Comparison of ENCODE assay signal across 8 mouse cellular contexts in the genomic region with DNA sequence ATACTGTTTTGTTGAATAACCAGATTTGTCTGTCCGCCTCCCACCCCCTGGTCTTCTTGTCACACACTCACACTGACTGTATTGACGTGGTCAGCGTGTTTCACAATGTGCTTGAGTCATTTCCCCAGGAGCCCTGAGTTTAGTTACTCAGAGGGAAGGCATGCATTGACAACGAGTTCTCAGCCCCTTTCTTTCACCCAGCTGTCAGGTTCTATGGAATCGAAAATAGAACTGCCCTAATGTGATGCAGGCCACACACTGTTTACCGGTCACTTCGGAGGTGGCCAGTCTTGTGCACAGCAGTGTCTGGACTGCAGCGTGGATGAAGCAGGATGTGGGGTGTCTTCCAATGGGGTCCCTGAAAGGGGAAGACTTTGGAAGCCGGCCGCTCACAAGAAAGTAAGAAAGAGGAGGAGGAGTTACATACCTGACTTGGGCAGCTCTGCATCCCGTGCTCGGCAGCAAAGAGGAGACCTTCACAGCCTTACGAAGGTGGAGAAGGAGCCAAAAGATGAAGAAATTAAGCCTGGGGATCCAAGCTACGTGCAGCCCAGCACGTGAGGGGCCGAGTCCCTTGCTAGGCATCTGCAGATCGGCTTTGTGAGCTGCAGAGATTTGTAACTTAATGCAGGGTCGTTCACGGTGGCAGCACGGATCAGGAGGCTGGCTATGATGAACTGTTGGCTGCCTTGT. TPM values are rescaled to one million over a fixed set of nuclear protein-coding genes. Genes with fewer than 3 reads are reported as not detected.
DNase-seq lines count a peak whose midpoint lies in the region; ATAC-seq lines count a peak whose summit lies in the region.

No protein-coding gene starts in this region.

- H3K9me3 ChIP-seq in embryonic facial prominence, embryonic 15.5 days (replicated peaks) = no peaks in the 10 kb centered on the region
- H3K9me3 ChIP-seq in heart, embryonic 16.5 days (replicated peaks; ENCODE audit: control insufficient read depth, low read length) = no peaks in the 10 kb centered on the region
- H3K9me3 ChIP-seq in midbrain, embryonic 10.5 days (replicated peaks) = peaks cover 3% of the 10 kb centered on the region; the same call in 1 of the 2 replicates

- H3K27ac ChIP-seq in embryonic facial prominence, embryonic 15.5 days (replicated peaks) = peak overlapping the region; percentile 83
- peak overlapping the region; percentile 75 for H3K27ac ChIP-seq in heart, embryonic 16.5 days (ENCODE audit: low read length)
- peak overlapping the region; percentile 85 for H3K27ac ChIP-seq in midbrain, embryonic 10.5 days (replicated peaks)

- ATAC-seq in embryonic facial prominence, embryonic 15.5 days (ENCODE audit: insufficient number of reproducible peaks, low FRiP score, low TSS enrichment, low read depth) = peak; percentile 53
- ATAC-seq in heart, embryonic 16.5 days (replicated peaks; ENCODE audit: extremely low read depth, insufficient read depth, low FRiP score) = peak; percentile 61

- peak overlapping the region; percentile 29 for H3K4me3 ChIP-seq in embryonic facial prominence, embryonic 15.5 days (replicated peaks)
- H3K4me3 ChIP-seq in heart, embryonic 16.5 days (ENCODE audit: low read length) = peak overlapping the region; percentile 48
- H3K4me3 ChIP-seq in midbrain, embryonic 10.5 days = peak overlapping the region; percentile 50

- 8% methylated on average over 20 of the region's 20 CpGs for WGBS in embryonic facial prominence, embryonic 15.5 days
- 9% methylated on average over 20 of the region's 20 CpGs for WGBS in heart, embryonic 16.5 days
- 13% methylated on average over 20 of the region's 20 CpGs for WGBS in midbrain, embryonic 10.5 days

- DNase-seq in adipocyte (ENCODE audit: low spot score) = peak; percentile 69
- DNase-seq in kidney, postnatal 25 days = peak; percentile 31 to 56
- DNase-seq in midbrain, embryonic 10.5 days (ENCODE audit: low spot score) = peak; percentile 56
- DNase-seq in c-Kit-positive CD71-positive TER-119-positive erythroid progenitor cells, embryonic 14.5 days (ENCODE audit: low spot score) = no peak
- no peak for DNase-seq in thymus, postnatal 0 days (ENCODE audit: low spot score)
- DNase-seq in left cerebral cortex, adult 8-10 months (ENCODE audit: low spot score in 2 of 2) = no peak

- H3K27me3 ChIP-seq in embryonic facial prominence, embryonic 15.5 days = no peaks in the 10 kb centered on the region
- H3K27me3 ChIP-seq in heart, embryonic 16.5 days (ENCODE audit: control insufficient read depth, insufficient read depth, low read length) = no peaks in the 10 kb centered on the region
- H3K27me3 ChIP-seq in midbrain, embryonic 10.5 days (ENCODE audit: low read depth, poor library complexity, severe bottlenecking) = no peaks in the 10 kb centered on the region; the same call in 1 of the 2 replicates

- H3K9ac ChIP-seq in embryonic facial prominence, embryonic 15.5 days = peak overlapping the region; percentile 26; the same call in 1 of the 2 replicates
- peak overlapping the region; percentile 74 for H3K9ac ChIP-seq in heart, embryonic 16.5 days (ENCODE audit: low read length)

- no peaks in the 10 kb centered on the region for H3K36me3 ChIP-seq in embryonic facial prominence, embryonic 15.5 days
- 0 out of 2 replicates have a peak, but pooled peaks cover 2% of the 10 kb centered on the region for H3K36me3 ChIP-seq in heart, embryonic 16.5 days (ENCODE audit: control insufficient read depth, insufficient read depth)
- H3K36me3 ChIP-seq in midbrain, embryonic 10.5 days = 0 out of 2 replicates have a peak, but pooled peaks cover 2% of the 10 kb centered on the region

- peak overlapping the region; percentile 49 for H3K4me2 ChIP-seq in embryonic facial prominence, embryonic 15.5 days (replicated peaks)
- H3K4me2 ChIP-seq in heart, embryonic 16.5 days (ENCODE audit: low read depth, low read length) = peak overlapping the region; percentile 67

- peaks cover 31% of the 10 kb centered on the region for H3K4me1 ChIP-seq in embryonic facial prominence, embryonic 15.5 days
- H3K4me1 ChIP-seq in heart, embryonic 16.5 days (ENCODE audit: control insufficient read depth, insufficient read depth, low read length) = peaks cover 42% of the 10 kb centered on the region
- peaks cover 56% of the 10 kb centered on the region for H3K4me1 ChIP-seq in midbrain, embryonic 10.5 days

RNA-seq across cellular contexts. Expression of a gene that starts 43.3 kb away (rescaled TPM):
- polyA plus RNA-seq in embryonic facial prominence, embryonic 15.5 days (2015; fragmentation: Nextera tagmentation; extraction: Ambion mirVana) = 33.9 and 38.2 TPM in 2 replicates
- polyA plus RNA-seq in heart, embryonic 16.5 days (2015; fragmentation: Nextera tagmentation; extraction: Ambion mirVana) = 28.8 and 29.6 TPM in 2 replicates
- 33.1 and 37.0 TPM in 2 replicates for polyA plus RNA-seq in midbrain, embryonic 10.5 days (2016; fragmentation: Nextera tagmentation; extraction: Ambion mirVana)
- 11.7 and 12.4 TPM in 2 replicates for polyA plus RNA-seq in thymus, postnatal 0 days (2015; fragmentation: Nextera tagmentation; extraction: Ambion mirVana)
- total RNA-seq in left cerebral cortex, adult 8-10 months (2022) = 10 to 100 TPM in 1 of 4 experiments, 1 to 10 TPM in 3; 6.8 to 10.6 (median 7.5) TPM

Comparison
In these comparisons a context has a peak if more than half of its experiments do, and no peak if none do; other contexts are left out.
1. DNase-seq: peak in adipocyte (single experiment), kidney, postnatal 25 days (2 of 2) and midbrain, embryonic 10.5 days (single experiment); none in c-Kit-positive CD71-positive TER-119-positive erythroid progenitor cells, embryonic 14.5 days (single experiment), thymus, postnatal 0 days (single experiment) and left cerebral cortex, adult 8-10 months (0 of 2).
2. Peak in every context shown above with its lines, with median percentiles within 50 percentile points of each other: H3K27ac ChIP-seq and H3K4me3 ChIP-seq.